Comparison of ENCODE assay signal across 7 mouse cellular contexts in genomic region chr8:90349709-90350562, GRCm38 (mm10). TPM values are rescaled to one million over a fixed set of nuclear protein-coding genes. Genes with fewer than 3 reads are reported as not detected.
DNase-seq lines count a peak whose midpoint lies in the region; ATAC-seq and TF ChIP-seq lines count a peak whose summit lies in the region.

No protein-coding gene starts in this region.

- no peak overlapping the region for H3K9ac ChIP-seq in hindbrain, postnatal 0 days (replicated peaks; ENCODE audit: low read length)

- H3K4me1 ChIP-seq in hindbrain, postnatal 0 days (ENCODE audit: insufficient read depth, low read length), result 0 out of 2 replicates have a peak, but pooled peaks cover 6% of the 10 kb centered on the region

- no peak overlapping the region for H3K4me3 ChIP-seq in hindbrain, postnatal 0 days (ENCODE audit: low read length)

- H3K4me2 ChIP-seq in hindbrain, postnatal 0 days (ENCODE audit: low read depth, low read length), result no peak overlapping the region

- DNase-seq in layer of hippocampus, adult 9-11 months, result peak; percentile 7
- DNase-seq in layer of hippocampus, postnatal 25 days (ENCODE audit: extremely low spot score in 1 of 2, low spot score in 1 of 2), result no peak
- peak; percentile 54 for DNase-seq in embryo, embryonic 9.5 days (ENCODE audit: extremely low spot score)
- DNase-seq in hindbrain, postnatal 0 days (ENCODE audit: low spot score), result peak; percentile 68
- no peak for DNase-seq in adipocyte (ENCODE audit: low spot score)
- no peak for DNase-seq in left cerebral cortex, postnatal 36 days (ENCODE audit: low spot score in 2 of 2)

- intact Hi-C loops in left cerebral cortex, postnatal 36 days (cut with DNase I), result loop anchor here (5.0 to 10.0 kb wide), 6 partner anchors 105 to 495 kb away; no protein-coding TSS in a partner anchor

- peak; percentile 16; the same call in 1 of the 2 replicates for ATAC-seq in hindbrain, postnatal 0 days
- peak; percentile 62 for ATAC-seq in megakaryocyte, adult 5-6 weeks (ENCODE audit: poor library complexity, severe bottlenecking)

- no peak overlapping the region for H3K27ac ChIP-seq in hindbrain, postnatal 0 days

- no peaks in the 10 kb centered on the region for H3K9me3 ChIP-seq in hindbrain, postnatal 0 days (ENCODE audit: low read length)

- 24% methylated on average over 13 of the region's 13 CpGs for WGBS in hindbrain, postnatal 0 days

- H3K36me3 ChIP-seq in hindbrain, postnatal 0 days (ENCODE audit: insufficient read depth, low read length), result no peaks in the 10 kb centered on the region

- TF ChIP-seq CTCF in hindbrain, postnatal 0 days (IDR thresholded peaks at IDR 0.05; ENCODE audit: low read depth), result peak; percentile 74

- no peaks in the 10 kb centered on the region for H3K27me3 ChIP-seq in hindbrain, postnatal 0 days (ENCODE audit: insufficient read depth, low read length)

RNA-seq across cellular contexts. Expression of gene Tox3, which starts 1.8 kb away (rescaled TPM):
- 10 to 100 TPM; 12.4 to 12.7 TPM for total RNA-seq in layer of hippocampus, postnatal 25 days (2021)
- total RNA-seq in hindbrain, postnatal 0 days (2014; rRNA removed), result 31.4 and 33.1 TPM in 2 replicates
- 21.2 and 22.2 TPM in 2 replicates for polyA plus RNA-seq in hindbrain, postnatal 0 days (2015; fragmentation: Nextera tagmentation; extraction: Ambion mirVana)
- 0.80 and 1.4 TPM in 2 replicates for total RNA-seq in megakaryocyte, adult 5-6 weeks (2015)
- 0.07 and 0.73 TPM in 2 replicates for total RNA-seq in megakaryocyte, adult 5-6 weeks (2017)
- 10 to 100 TPM; 19.8 to 24.6 TPM for total RNA-seq in left cerebral cortex, postnatal 36 days (2021)

Comparison
In these comparisons a context has a peak if more than half of its experiments do, and no peak if none do; other contexts are left out.
1. DNase-seq: peak in layer of hippocampus, adult 9-11 months (single experiment), embryo, embryonic 9.5 days (single experiment) and hindbrain, postnatal 0 days (single experiment); none in layer of hippocampus, postnatal 25 days (0 of 2), adipocyte (single experiment) and left cerebral cortex, postnatal 36 days (0 of 2).
2. RNA of gene Tox3, which starts 1.8 kb away (total RNA-seq): 31.4 to 33.1 TPM in hindbrain, postnatal 0 days, 19.8 to 24.6 TPM in left cerebral cortex, postnatal 36 days and 12.4 to 12.7 TPM in layer of hippocampus, postnatal 25 days; 0.07 to 1.4 TPM in megakaryocyte, adult 5-6 weeks; every median in the first group is over 4 times any median in the second.